Mouse (Mus musculus) lung, adult 18-20 months (tissue): ENCODE data around the gene Fdx1.
A peak's percentile ranks its signal among the peaks of the same experiment; 100 is the strongest.

Source experiments
- DNase-seq, 2 experiments: peaks; one replicate each; pipeline ENCODE4 v3.0.0; 2022; ENCODE audit warnings: mixed read lengths in 2 of 2

The Fdx1 gene

GRCm38 (mm10) chr9:51962975-51963701 is at the start of gene Fdx1:
Gene Fdx1 (minus strand): TSS chr9:51963556.
- peak; percentile 87 to 91 for DNase-seq

- no peak for DNase-seq
Observed at GRCm38 (mm10) chr9:52012781-52013436, 49.6 kb upstream of the Fdx1 start.

- DNase-seq: no peak
Observed at GRCm38 (mm10) chr9:52012311-52012710, 49.0 kb upstream of the Fdx1 start.

GRCm38 (mm10) chr9:52008511-52008910 is 45.2 kb upstream of the Fdx1 start:
- DNase-seq: no peak

- no peak for DNase-seq
Observed at GRCm38 (mm10) chr9:52007341-52007740, 44.0 kb upstream of the Fdx1 start.

GRCm38 (mm10) chr9:52003501-52003900 is 40.1 kb upstream of the Fdx1 start:
- DNase-seq: no peak

GRCm38 (mm10) chr9:51995331-51996099 is 32.2 kb upstream of the Fdx1 start:
- DNase-seq: no peak

- no peak for DNase-seq
Observed at GRCm38 (mm10) chr9:51994636-51995260, 31.4 kb upstream of the Fdx1 start.

GRCm38 (mm10) chr9:51993486-51994275 is 30.3 kb upstream of the Fdx1 start:
- peak; percentile 10 to 44 for DNase-seq

- peak in 1 of 2 experiments; percentile 7 for DNase-seq
Observed at GRCm38 (mm10) chr9:51991241-51991876, 28.0 kb upstream of the Fdx1 start.

GRCm38 (mm10) chr9:51990828-51991227 is 27.5 kb upstream of the Fdx1 start:
- peak; percentile 65 to 76 for DNase-seq

GRCm38 (mm10) chr9:51985493-51986099 is 22.2 kb upstream of the Fdx1 start:
- DNase-seq: peak in 1 of 2 experiments; percentile 13

GRCm38 (mm10) chr9:51981131-51981530 is 17.8 kb upstream of the Fdx1 start:
- no peak for DNase-seq

GRCm38 (mm10) chr9:51979301-51979700 is 15.9 kb upstream of the Fdx1 start:
- DNase-seq: no peak

GRCm38 (mm10) chr9:51978545-51979259 is 15.3 kb upstream of the Fdx1 start:
- no peak for DNase-seq

- peak; percentile 84 to 89 for DNase-seq
Observed at GRCm38 (mm10) chr9:51977439-51978000, 14.2 kb upstream of the Fdx1 start.

GRCm38 (mm10) chr9:51974871-51975270 is 11.5 kb upstream of the Fdx1 start:
- no peak for DNase-seq

GRCm38 (mm10) chr9:51973846-51974245 is 10.5 kb upstream of the Fdx1 start:
- DNase-seq: no peak

GRCm38 (mm10) chr9:51966373-51966772 is 3.0 kb upstream of the Fdx1 start:
- DNase-seq: no peak

- DNase-seq: peak in 1 of 2 experiments; percentile 28
Observed at GRCm38 (mm10) chr9:51964110-51964509, 754 bp upstream of the Fdx1 start.
